31 mouse cellular contexts compared by ENCODE assay signal in the genomic region with DNA sequence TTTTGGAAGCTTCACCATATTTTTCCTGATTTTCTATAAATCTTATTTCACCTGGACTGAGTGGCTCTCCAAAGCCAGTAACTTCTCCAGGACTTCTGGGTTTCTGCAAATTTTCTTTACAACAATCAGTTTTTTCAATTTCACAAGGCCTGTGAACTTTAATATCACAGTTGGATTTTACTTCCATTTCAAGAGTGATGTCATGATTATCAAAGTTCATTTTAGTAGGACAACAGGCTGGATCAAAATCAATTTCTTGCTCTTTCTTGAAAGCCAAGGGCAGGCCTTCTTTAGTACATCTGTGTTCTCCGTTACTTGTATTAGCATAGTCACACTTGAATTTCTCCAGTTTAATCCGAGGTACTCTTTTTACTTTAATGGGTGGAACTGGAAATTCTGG. TPM values are rescaled to one million over a fixed set of nuclear protein-coding genes. Genes with fewer than 3 reads are reported as not detected.
"Had no signal": no experiment of that assay in that cellular context is flagged by ENCODE, and none has a peak within 500 bp of the region (broad histone marks: within the 10 kb centered on the region; RNA-seq: fewer than 3 reads in every experiment).

No protein-coding gene starts in this region.

- H3K27ac ChIP-seq: embryonic facial prominence, embryonic 10.5 days; embryonic facial prominence, embryonic 12.5 days; embryonic facial prominence, embryonic 15.5 days; forebrain, embryonic 10.5 days; forebrain, embryonic 12.5 days; forebrain, embryonic 13.5 days; forebrain, embryonic 15.5 days; gastrocnemius, adult 2 months; heart, adult 2 months; heart, embryonic 10.5 days had no signal

- H3K9ac ChIP-seq: embryonic facial prominence, embryonic 12.5 days; embryonic facial prominence, embryonic 13.5 days; embryonic facial prominence, embryonic 15.5 days; forebrain, embryonic 12.5 days; forebrain, embryonic 13.5 days; forebrain, embryonic 15.5 days; forebrain, postnatal 0 days had no signal

- DNase-seq: cerebellum, postnatal 10 days; cerebellum, postnatal 14 days; cerebellum, postnatal 25 days; cerebellum, postnatal 36 days; embryo, embryonic 11 days; forebrain, postnatal 0 days; gastrocnemius, adult 2 months; gastrocnemius, postnatal 10 days; gastrocnemius, postnatal 14 days; gastrocnemius, postnatal 25 days; gastrocnemius, postnatal 36 days; heart, adult 11 months; heart, adult 18-20 months; heart, adult 2 months had no signal

- H3K4me3 ChIP-seq: embryonic facial prominence, embryonic 10.5 days; embryonic facial prominence, embryonic 12.5 days; embryonic facial prominence, embryonic 13.5 days; embryonic facial prominence, embryonic 15.5 days; erythroblast, embryonic 14.5 days; forebrain, embryonic 10.5 days; forebrain, embryonic 12.5 days; forebrain, embryonic 13.5 days; forebrain, embryonic 15.5 days; gastrocnemius, adult 2 months; heart, adult 2 months; heart, embryonic 10.5 days had no signal

- H3K27me3 ChIP-seq: embryonic facial prominence, embryonic 12.5 days; embryonic facial prominence, embryonic 13.5 days; embryonic facial prominence, embryonic 15.5 days; forebrain, embryonic 12.5 days; forebrain, embryonic 13.5 days; forebrain, embryonic 15.5 days had no signal

- H3K36me3 ChIP-seq: embryonic facial prominence, embryonic 12.5 days; forebrain, embryonic 12.5 days; forebrain, embryonic 15.5 days had no signal

- H3K4me1 ChIP-seq: embryonic facial prominence, embryonic 10.5 days; embryonic facial prominence, embryonic 12.5 days; embryonic facial prominence, embryonic 13.5 days; embryonic facial prominence, embryonic 15.5 days; forebrain, embryonic 10.5 days; forebrain, embryonic 12.5 days; forebrain, embryonic 13.5 days; forebrain, embryonic 15.5 days; heart, embryonic 10.5 days had no signal

- ATAC-seq: forebrain, embryonic 13.5 days; forebrain, embryonic 14.5 days; forebrain, embryonic 15.5 days; forebrain, embryonic 16.5 days; forebrain, postnatal 0 days had no signal

- H3K9me3 ChIP-seq: embryonic facial prominence, embryonic 10.5 days; embryonic facial prominence, embryonic 12.5 days; embryonic facial prominence, embryonic 13.5 days; embryonic facial prominence, embryonic 15.5 days; forebrain, embryonic 12.5 days; forebrain, embryonic 13.5 days; forebrain, embryonic 15.5 days; heart, embryonic 10.5 days had no signal

RNA-seq across cellular contexts. Expression of a gene that starts 56.3 kb away (rescaled TPM):
- total RNA-seq: common myeloid progenitor, adult 5-6 weeks; forebrain, postnatal 0 days; gastrocnemius, adult 18-20 months; gastrocnemius, adult 2 months; gastrocnemius, postnatal 14 days; gastrocnemius, postnatal 25 days; granulocyte monocyte progenitor cell, adult 5-6 weeks had no signal
- polyA plus RNA-seq: cortical plate, adult 2 months; erythroblast, embryonic 14.5 days; forebrain, embryonic 12.5 days; forebrain, embryonic 13.5 days; forebrain, embryonic 14.5 days; forebrain, embryonic 15.5 days; forebrain, embryonic 16.5 days; forebrain, postnatal 0 days; gonadal fat pad, adult 2 months had no signal
